Mouse (Mus musculus) Patski (cell line): ENCODE data around the gene Rnf123. TPM values are rescaled to one million over a fixed set of nuclear protein-coding genes. Genes with fewer than 3 reads are reported as not detected.

ENCODE experiments used
- ATAC-seq: fragments of 100-300 bp; one replicate; pipeline ENCODE4 v1.8.0; 2021
- CTCF ChIA-PET: fragments of 350-600 bp; sonication (Branson Sonifier 250); formaldehyde crosslinking; loops from one replicate; lab custom pipeline; 2022; ENCODE audit warnings: inconsistent platforms; lab: Charles Lee
- POLR2A ChIA-PET: fragments of 350-600 bp; sonication (Branson Sonifier 250); formaldehyde crosslinking; loops from one replicate; lab custom pipeline; 2022; ENCODE audit warnings: antibody characterized with exemption, inconsistent platforms; lab: Charles Lee
- DNase-seq: peaks from one replicate; pipeline ENCODE4 v3.0.0-alpha.2; 2011; ENCODE audit warnings: low read depth, low spot score
- H3K27me3 ChIP-seq: fragments of 371-371 bp; one replicate; pipeline ENCODE4 v1.5.1; 2021
- CTCF ChIP-seq: fragments of 100-300 bp; IDR thresholded peaks from one replicate; pipeline ENCODE4 v1.5.1; 2021
- in situ Hi-C: fragments of 300-500 bp; cut with MboI; formaldehyde crosslinking; loops from 3 replicates; pipeline ENCODE4 v1.11.1; 2018; ENCODE audit warnings: low pct_unique_long_range_greater_than_20kb, mixed read lengths
- polyA plus RNA-seq: library from polyadenylated mRNA; unstranded; gene quantifications from one replicate; pipeline ENCODE4 v1.2.3, GENCODE M21; 2021

The Rnf123 gene
- polyA plus RNA-seq, 1 experiment from 2014 or later, result 52.2 TPM

- ATAC-seq (no peak), DNase-seq (no peak)
- in situ Hi-C loops, result no loop called here
- H3K27me3 ChIP-seq, result peaks cover 30% of the 10 kb centered on the region
- ChIA-PET CTCF (interaction anchor here (0.6 kb wide), 1 partner anchor 9 kb away, joined by 3 read pairs; no protein-coding TSS in a partner anchor), POLR2A (interaction anchor here (0.6 kb wide), 1 partner anchor 156 kb away, joined by 4 read pairs; no protein-coding TSS in a partner anchor)
- no peak for TF ChIP-seq CTCF
These were observed 21.8 kb upstream of the Rnf123 start for GRCm38 (mm10) chr9:108104766-108105548.

DNA sequence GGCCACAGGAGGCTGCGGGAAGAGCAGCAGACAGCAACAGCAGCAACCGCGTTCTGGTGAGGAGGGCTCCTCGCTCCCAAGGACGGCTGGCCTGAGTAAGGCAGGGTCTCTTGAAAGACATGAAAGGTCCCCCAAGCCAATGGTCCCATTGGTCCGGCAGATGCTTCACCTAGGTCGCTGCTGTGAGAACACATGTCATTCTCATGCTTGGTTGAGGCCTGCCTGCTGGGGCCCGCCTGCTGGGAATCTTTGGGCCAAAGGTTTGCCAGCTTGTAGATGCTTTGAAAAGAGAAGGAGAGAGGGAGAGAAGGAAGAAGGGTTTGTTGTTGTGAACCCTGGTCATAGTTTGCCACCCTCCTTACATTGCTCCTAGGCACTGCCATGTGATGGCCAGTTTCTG is 16.5 kb upstream of the Rnf123 start:
- ATAC-seq (no peak), DNase-seq (no peak)
- POLR2A ChIA-PET, result no interaction called here
- peaks cover 11% of the 10 kb centered on the region for H3K27me3 ChIP-seq
- TF ChIP-seq CTCF, result no peak
- CTCF ChIA-PET, result no interaction called here
- in situ Hi-C loops, result loop anchor here (5.0 kb wide), 2 partner anchors 103 to 188 kb away; no protein-coding TSS in a partner anchor

DNA sequence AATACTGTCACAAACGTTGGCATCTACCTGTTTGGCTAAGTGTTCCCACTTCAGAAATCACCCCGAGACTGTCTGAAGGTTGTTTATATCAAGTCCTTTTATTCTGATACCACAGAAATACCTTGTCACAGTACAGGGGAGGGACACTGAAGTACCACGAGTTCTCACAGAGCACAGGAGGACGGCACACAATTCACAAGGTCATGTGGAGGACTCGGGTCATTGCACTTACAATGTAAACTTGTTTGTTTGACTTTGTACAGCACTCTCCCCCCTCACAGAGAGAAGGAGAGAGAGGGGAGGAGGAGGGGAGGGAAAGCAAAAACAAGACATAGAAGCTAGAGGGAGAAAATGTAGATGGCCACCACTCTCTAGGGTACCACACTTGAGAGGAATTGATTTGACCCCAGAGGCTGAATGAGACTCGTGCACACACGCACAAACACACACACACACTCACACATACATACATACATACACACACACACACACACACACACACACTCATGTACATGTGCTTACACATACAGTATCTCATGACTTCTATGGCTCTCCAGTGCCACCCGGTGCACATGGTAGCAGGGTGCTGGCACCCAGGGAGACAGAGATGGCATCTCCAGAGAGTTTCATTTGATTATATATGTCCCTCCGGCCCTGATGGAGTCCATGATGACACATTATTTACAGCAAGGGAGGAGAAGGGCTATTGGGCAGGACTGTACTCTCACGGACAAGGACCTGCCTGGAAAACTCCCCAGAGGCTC is 13.0 kb upstream of the Rnf123 start:
- POLR2A ChIA-PET, result interaction anchor here (0.6 to 0.9 kb wide), 3 partner anchors 32 to 188 kb away, joined by 4 to 6 read pairs (median 5); no protein-coding TSS in a partner anchor
- no peak for DNase-seq
- H3K27me3 ChIP-seq, result peaks cover 6% of the 10 kb centered on the region
- no peak for TF ChIP-seq CTCF
- CTCF ChIA-PET, result interaction anchor here (1.0 to 2.0 kb wide), 9 partner anchors 9 to 246 kb away, joined by 3 to 20 read pairs (median 4); no protein-coding TSS in a partner anchor
- no peak for ATAC-seq
- in situ Hi-C loops, result loop anchor here (5.0 kb wide), 2 partner anchors 106 to 191 kb away; no protein-coding TSS in a partner anchor

DNA sequence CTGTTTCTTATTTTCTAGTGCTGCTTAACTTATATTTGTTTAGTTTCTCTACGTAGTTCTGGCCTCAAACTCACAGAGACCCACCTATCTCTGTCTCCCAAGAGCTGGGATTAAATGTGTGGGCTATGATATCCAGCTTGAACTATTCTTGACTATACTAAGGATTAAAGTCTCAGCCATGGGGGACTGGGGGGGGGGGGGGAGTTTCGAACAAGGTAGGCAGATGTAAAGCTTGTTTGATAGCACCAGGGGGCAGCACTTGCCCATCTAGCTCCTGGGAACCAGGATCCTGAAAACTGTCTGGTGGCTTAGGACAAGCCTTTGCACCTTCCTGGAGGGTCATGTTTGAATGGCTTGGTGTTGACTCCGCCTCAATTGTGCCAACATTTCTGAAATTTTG is 12.4 kb upstream of the Rnf123 start:
- ATAC-seq, result no peak
- CTCF ChIA-PET, result interaction anchor here (1.0 to 2.0 kb wide), 9 partner anchors 10 to 247 kb away, joined by 3 to 20 read pairs (median 4); no protein-coding TSS in a partner anchor

GRCm38 (mm10) chr9:108094998-108095411 is 11.9 kb upstream of the Rnf123 start:
- ChIA-PET POLR2A (interaction anchor here (0.9 kb wide), 1 partner anchor 189 kb away, joined by 5 read pairs; no protein-coding TSS in a partner anchor), CTCF (interaction anchor here (1.0 to 2.0 kb wide), 8 partner anchors 26 to 247 kb away, joined by 3 to 20 read pairs (median 4); no protein-coding TSS in a partner anchor)
- no peaks in the 10 kb centered on the region for H3K27me3 ChIP-seq
- DNase-seq (no peak), ATAC-seq (no peak)
- no peak for TF ChIP-seq CTCF
- in situ Hi-C loops, result loop anchor here (5.0 kb wide), 2 partner anchors 107 to 192 kb away; no protein-coding TSS in a partner anchor

More for the DNA sequence above, 12.4 kb upstream of the Rnf123 start:
- no peak for DNase-seq
- H3K27me3 ChIP-seq, result no peaks in the 10 kb centered on the region
- no peak for TF ChIP-seq CTCF
- in situ Hi-C loops, result loop anchor here (5.0 kb wide), 2 partner anchors 107 to 192 kb away; no protein-coding TSS in a partner anchor
- POLR2A ChIA-PET, result interaction anchor here (0.6 to 0.9 kb wide), 3 partner anchors 32 to 189 kb away, joined by 4 to 6 read pairs (median 5); no protein-coding TSS in a partner anchor

DNA sequence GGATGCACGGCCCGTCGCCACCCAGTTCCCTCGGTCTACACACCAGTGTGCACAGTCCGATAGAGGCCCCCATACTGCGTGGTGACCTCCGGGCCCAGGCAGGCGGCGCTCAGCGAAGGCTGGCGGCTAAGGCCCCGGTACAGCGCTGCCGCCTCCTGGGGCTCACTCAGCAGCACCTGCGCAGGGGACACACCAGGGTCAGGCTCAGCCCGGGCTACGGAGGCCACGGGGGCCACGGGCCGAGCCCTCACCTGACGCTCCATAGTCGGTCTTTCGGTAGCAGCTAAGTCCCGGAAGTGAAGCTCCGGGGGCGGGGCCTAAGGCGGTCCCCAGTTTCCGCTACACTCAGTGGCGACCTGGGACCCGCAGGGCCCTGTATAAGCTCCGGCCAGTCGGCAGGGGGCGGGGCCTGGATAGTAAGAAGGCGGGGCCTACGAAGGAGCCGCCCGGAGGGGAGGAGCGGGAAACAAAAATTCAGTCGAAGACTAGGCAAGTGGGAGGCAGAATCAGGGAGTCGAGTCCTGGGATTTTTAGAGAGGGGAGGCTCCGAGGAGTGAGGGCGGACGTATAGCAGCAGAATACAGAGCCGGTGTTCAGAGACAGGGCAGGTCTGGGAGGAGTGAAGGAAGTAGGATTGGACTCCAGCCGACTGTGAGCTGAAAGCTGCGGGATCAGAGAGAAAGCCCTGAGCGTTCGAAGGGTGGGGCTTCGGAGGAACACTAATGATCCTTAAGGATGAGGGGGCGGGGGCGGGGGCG is 11.2 kb upstream of the Rnf123 start, which contains the start of gene Apeh:
Gene Apeh, minus strand, starts transcription at position 423 of the 758 bp plus-strand sequence.
- ChIA-PET CTCF (interaction anchor here (1.4 to 2.0 kb wide), 4 partner anchors 26 to 199 kb away, joined by 4 to 20 read pairs (median 4); no protein-coding TSS in a partner anchor), POLR2A (no interaction called here)
- in situ Hi-C loops, result no loop called here
- no peaks in the 10 kb centered on the region for H3K27me3 ChIP-seq
- DNase-seq (peak; percentile 58), ATAC-seq (peak; percentile 71)
- TF ChIP-seq CTCF, result no peak

DNA sequence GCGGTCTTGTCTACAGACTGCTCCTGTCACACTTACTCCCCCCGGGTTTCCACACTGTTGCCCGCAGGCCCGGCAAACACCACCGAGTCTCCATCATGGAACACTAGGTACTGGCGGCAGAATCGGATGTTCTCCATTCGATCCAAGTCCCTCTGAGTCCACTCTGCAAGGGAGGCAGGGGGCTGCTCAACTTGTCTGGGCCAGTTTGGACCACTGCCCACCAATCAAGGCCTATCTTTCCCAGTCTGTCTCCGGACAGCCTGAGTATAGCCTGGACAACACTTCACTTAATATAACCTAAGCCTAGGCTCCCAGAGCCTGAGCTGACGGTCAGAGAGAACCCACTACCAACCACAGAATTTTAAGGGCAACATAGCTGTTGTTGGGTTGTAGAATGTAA is 10.4 kb upstream of the Rnf123 start:
- in situ Hi-C loops, result no loop called here
- POLR2A ChIA-PET, result no interaction called here
- CTCF ChIA-PET, result no interaction called here
- ATAC-seq (no peak), DNase-seq (no peak)
- H3K27me3 ChIP-seq, result no peaks in the 10 kb centered on the region
- TF ChIP-seq CTCF, result no peak

DNA sequence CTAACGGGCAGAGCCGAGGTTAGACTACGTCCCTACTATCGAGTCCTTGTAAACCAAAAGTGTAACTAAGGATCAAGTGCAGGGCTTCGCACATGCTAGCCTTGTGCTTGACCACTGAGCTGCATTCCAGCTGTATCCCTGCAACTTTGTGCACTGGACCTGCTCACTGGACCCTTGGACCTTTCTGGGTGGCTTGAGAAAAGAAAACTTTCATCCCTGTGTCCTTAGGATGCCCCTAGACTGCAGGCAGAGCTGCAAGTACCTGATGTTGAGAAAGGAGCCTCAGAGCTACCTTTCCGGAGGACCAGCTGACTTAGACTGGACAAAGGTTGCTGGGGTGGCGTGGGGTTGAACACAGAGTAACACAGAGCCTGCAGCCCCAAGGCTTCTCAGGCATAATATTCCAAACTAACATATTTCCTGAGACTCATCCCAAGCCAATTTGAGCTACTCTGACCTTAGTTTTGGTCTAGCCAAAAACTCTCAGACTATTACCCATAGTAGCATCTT is 7.5 kb upstream of the Rnf123 start:
- in situ Hi-C loops, result no loop called here
- DNase-seq (no peak), ATAC-seq (no peak)
- POLR2A ChIA-PET, result no interaction called here
- H3K27me3 ChIP-seq, result no peaks in the 10 kb centered on the region
- CTCF ChIA-PET, result interaction anchor here (0.7 to 1.0 kb wide), 2 partner anchors 23 to 194 kb away, joined by 3 read pairs; no protein-coding TSS in a partner anchor
- TF ChIP-seq CTCF, result no peak

DNA sequence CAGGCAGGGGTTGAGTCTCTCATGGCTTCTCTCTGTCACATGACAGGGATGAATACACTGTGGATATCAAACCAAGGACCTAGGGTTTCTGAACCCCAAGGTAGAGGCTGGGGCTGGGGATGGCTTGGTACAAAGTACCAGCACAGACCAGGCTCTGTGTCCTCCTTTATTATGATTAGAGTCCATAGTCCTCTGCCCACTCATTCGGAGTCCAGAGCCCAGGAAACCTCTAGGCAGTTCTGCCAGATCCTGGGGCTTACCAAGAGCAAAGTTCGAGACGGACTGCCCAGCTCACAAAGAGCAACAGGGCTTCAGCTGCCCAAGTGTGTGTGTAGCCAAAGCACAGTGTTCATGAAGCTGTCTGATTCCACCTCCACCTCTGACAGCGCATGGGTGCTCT is 2.1 kb upstream of the Rnf123 start:
- no peak for ATAC-seq
- no peak for DNase-seq
- no peak for TF ChIP-seq CTCF
- ChIA-PET CTCF (no interaction called here), POLR2A (no interaction called here)
- in situ Hi-C loops, result no loop called here
- H3K27me3 ChIP-seq, result no peaks in the 10 kb centered on the region
